Mouse (Mus musculus): ENCODE results near the gene Ppp2r5c. TPM values are rescaled to one million over a fixed set of nuclear protein-coding genes. Genes with fewer than 3 reads are reported as not detected.

The Ppp2r5c gene
- total RNA-seq (2014; rRNA removed) (28.3 and 29.4 TPM in 2 replicates), polyA plus RNA-seq (2012; rRNA removed) (12.5 and 15.2 TPM in 2 replicates)

DNA sequence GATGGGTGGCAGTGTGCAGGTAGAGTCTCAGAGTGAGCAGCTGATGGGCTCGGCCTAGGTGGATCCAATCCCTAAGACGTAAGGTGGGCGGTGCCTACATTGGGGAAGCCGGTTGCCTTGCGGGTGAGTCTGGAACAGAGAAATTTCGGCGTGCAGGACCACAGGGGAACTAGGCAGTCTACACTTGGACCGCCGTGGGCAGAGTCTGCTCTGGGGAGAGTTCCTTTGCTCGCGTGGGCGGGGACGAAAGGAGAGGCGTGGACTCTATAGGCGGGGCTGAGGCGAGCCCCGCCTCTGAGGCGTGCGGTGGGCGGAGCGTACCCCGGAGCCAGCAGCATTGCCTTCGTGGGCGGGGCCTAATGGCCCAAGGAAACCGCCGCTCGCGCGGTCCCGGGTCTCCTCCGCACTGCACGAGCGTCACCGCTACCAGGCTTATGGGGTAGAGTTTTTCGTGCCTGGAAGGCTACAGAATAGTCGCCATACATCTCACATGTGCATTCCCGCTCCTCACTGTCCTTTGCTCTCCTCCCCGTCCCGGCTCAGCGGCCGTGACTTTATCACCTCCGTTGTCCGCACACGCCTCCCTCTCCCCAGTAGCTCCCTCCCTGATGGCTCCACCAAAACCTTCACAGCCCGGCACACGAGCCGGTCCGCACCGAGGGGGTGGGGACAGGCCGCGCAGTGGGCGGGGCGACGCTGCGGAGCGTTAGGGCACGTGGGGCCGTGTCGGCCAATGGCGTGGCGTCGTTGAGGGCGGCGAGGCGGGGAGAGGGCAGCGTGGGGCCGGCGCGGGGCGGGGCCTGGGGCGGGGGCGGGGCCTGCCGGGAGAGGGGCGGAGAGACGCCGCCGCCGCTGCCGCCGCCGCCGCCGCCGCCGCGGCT is at the start of gene Ppp2r5c:
TSS of gene Ppp2r5c (plus strand) at position 831 of the 881 bp plus-strand sequence.
- TF ChIP-seq POLR2A (IDR thresholded peaks at IDR 0.05; ENCODE audit: extremely low read depth, insufficient read depth, low read length): peak; percentile 74
- TF ChIP-seq CTCF (IDR thresholded peaks at IDR 0.05; ENCODE audit: low read depth, low read length): no peak
- WGBS: under 1% methylated on average over 65 of the region's 86 CpGs
- Histone ChIP-seq H3K27me3 (ENCODE audit: control insufficient read depth, insufficient read depth, low read length) (no peaks in the 10 kb centered on the region), H3K4me1 (ENCODE audit: control insufficient read depth, insufficient read depth, low read length) (peaks cover 4% of the 10 kb centered on the region), H3K36me3 (ENCODE audit: control insufficient read depth, insufficient read depth, low read length) (no peaks in the 10 kb centered on the region), H3K27ac (replicated peaks; ENCODE audit: insufficient read depth, low read depth, low read length) (peak within 1 kb of the TSS; percentile 94), H3K4me3 (ENCODE audit: insufficient read depth, low read depth, low read length) (peak within 1 kb of the TSS; percentile 80), H3K79me2 (ENCODE audit: control insufficient read depth, insufficient read depth, low read length) (no peaks in the 10 kb centered on the region), H3K9ac (ENCODE audit: low read depth, low read length) (peak within 1 kb of the TSS; percentile 92)
- peak; percentile 75 for DNase-seq (ENCODE audit: extremely low read depth, low read depth, low spot score)

DNA sequence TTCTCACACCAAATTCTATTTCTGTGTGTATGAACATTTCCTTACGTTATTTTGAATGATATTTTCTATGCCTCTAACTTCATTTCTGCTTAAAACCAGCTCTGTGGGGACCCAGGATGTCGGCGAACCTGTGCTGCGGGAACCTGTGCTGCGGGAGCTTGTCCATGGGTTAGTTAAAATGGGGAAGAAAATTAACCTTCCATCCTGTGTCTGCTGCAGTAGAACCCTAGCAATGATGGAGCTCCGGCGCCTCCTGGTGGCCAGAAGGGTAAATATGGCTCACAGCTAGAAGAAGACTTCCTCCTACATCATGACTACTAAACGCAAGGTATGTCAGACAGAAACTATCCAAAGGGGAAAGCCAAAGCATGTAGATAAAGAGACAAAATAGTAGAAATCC is 48.6 kb upstream of the Ppp2r5c start:
- TF ChIP-seq CTCF (IDR thresholded peaks at IDR 0.05; ENCODE audit: low read depth, low read length) (peak; percentile 87), POLR2A (IDR thresholded peaks at IDR 0.05; ENCODE audit: extremely low read depth, insufficient read depth, low read length) (no peak)
- no peaks in the 10 kb centered on the region for H3K36me3 ChIP-seq (ENCODE audit: control insufficient read depth, insufficient read depth, low read length)
- H3K4me1 ChIP-seq (ENCODE audit: control insufficient read depth, insufficient read depth, low read length): no peaks in the 10 kb centered on the region
- H3K9ac ChIP-seq (ENCODE audit: low read depth, low read length): no peak overlapping the region
- H3K4me3 ChIP-seq (ENCODE audit: insufficient read depth, low read depth, low read length): no peak overlapping the region
- H3K79me2 ChIP-seq (ENCODE audit: control insufficient read depth, insufficient read depth, low read length): no peaks in the 10 kb centered on the region
- 23% methylated on average over 8 of the region's 8 CpGs for WGBS
- peak; percentile 39 for DNase-seq (ENCODE audit: extremely low read depth, low read depth, low spot score)
- no peak overlapping the region for H3K27ac ChIP-seq (replicated peaks; ENCODE audit: insufficient read depth, low read depth, low read length)
- H3K27me3 ChIP-seq (ENCODE audit: control insufficient read depth, insufficient read depth, low read length): 0 out of 2 replicates have a peak, but pooled peaks cover 3% of the 10 kb centered on the region

DNA sequence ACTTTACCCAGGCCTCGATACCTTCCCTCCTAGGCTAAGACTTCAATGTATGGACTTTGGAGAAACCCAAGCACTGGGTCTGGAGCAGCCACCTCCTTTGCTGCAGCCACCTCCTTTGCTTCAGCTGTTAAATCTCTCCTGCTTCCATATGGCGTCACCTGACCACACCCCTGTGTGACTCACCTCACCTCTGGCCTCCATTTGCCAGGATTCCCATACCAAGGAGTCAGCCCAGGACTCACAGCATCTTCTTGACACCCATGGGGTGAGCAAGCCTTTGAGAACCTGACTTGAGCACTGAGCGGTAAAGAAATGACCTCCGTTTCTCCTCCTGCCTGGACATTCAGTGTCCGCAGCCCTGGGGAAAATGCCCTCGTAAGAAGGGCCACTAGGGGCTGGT is 47.8 kb upstream of the Ppp2r5c start:
- Histone ChIP-seq H3K79me2 (ENCODE audit: control insufficient read depth, insufficient read depth, low read length) (no peaks in the 10 kb centered on the region), H3K36me3 (ENCODE audit: control insufficient read depth, insufficient read depth, low read length) (no peaks in the 10 kb centered on the region), H3K27ac (replicated peaks; ENCODE audit: insufficient read depth, low read depth, low read length) (no peak overlapping the region), H3K4me1 (ENCODE audit: control insufficient read depth, insufficient read depth, low read length) (no peaks in the 10 kb centered on the region), H3K4me3 (ENCODE audit: insufficient read depth, low read depth, low read length) (no peak overlapping the region), H3K27me3 (ENCODE audit: control insufficient read depth, insufficient read depth, low read length) (0 out of 2 replicates have a peak, but pooled peaks cover 3% of the 10 kb centered on the region), H3K9ac (ENCODE audit: low read depth, low read length) (no peak overlapping the region)
- TF ChIP-seq POLR2A (IDR thresholded peaks at IDR 0.05; ENCODE audit: extremely low read depth, insufficient read depth, low read length) (no peak), CTCF (IDR thresholded peaks at IDR 0.05; ENCODE audit: low read depth, low read length) (no peak)
- DNase-seq (ENCODE audit: extremely low read depth, low read depth, low spot score): no peak
- WGBS: 88% methylated on average over 6 of the region's 6 CpGs

DNA sequence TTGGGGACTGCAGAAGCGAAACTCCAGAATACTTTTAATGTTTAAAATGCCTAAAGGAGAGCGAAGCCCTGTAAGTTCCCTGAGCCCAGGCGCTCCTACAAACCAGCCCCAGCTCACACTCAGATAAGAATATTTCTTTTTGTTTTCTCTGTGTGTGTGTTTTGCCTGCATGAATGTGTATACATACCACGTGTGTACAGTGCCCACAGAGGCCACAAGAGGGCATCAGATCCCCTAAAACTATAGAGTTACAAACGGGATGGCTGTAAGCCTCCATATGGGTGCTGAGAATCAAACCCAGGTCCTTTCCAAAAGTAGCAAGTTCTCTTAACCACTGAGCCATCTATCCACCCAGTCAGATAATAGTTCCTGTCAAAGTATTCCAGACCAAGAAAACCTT is 46.0 kb upstream of the Ppp2r5c start:
- no peaks in the 10 kb centered on the region for H3K79me2 ChIP-seq (ENCODE audit: control insufficient read depth, insufficient read depth, low read length)
- TF ChIP-seq POLR2A (IDR thresholded peaks at IDR 0.05; ENCODE audit: extremely low read depth, insufficient read depth, low read length) (no peak), CTCF (IDR thresholded peaks at IDR 0.05; ENCODE audit: low read depth, low read length) (no peak)
- 0 out of 2 replicates have a peak, but pooled peaks cover 3% of the 10 kb centered on the region for H3K27me3 ChIP-seq (ENCODE audit: control insufficient read depth, insufficient read depth, low read length)
- no peak overlapping the region for H3K9ac ChIP-seq (ENCODE audit: low read depth, low read length)
- H3K36me3 ChIP-seq (ENCODE audit: control insufficient read depth, insufficient read depth, low read length): no peaks in the 10 kb centered on the region
- no peak for DNase-seq (ENCODE audit: extremely low read depth, low read depth, low spot score)
- no peak overlapping the region for H3K27ac ChIP-seq (replicated peaks; ENCODE audit: insufficient read depth, low read depth, low read length)
- 87% methylated on average over 5 of the region's 5 CpGs for WGBS
- H3K4me1 ChIP-seq (ENCODE audit: control insufficient read depth, insufficient read depth, low read length): no peaks in the 10 kb centered on the region
- no peak overlapping the region for H3K4me3 ChIP-seq (ENCODE audit: insufficient read depth, low read depth, low read length)

DNA sequence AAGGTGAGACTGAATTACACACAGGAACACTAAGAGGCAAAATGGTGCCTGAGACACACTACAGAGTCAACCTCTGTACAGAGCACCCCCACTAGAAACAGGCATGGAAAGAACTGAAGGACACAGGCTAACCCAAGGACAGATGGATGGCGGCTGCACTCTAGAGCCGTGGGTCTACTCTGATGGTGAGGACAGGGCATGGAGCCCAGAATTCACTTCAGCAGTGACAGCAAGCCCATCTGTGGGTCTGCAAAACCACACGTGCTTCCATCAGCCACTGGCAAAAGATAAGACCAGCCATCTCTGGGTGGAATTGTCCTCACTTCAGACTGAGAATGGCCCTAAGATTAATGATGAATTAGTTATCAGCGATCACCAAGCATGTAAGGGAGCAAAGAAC is 45.0 kb upstream of the Ppp2r5c start:
- Histone ChIP-seq H3K4me3 (ENCODE audit: insufficient read depth, low read depth, low read length) (no peak overlapping the region), H3K4me1 (ENCODE audit: control insufficient read depth, insufficient read depth, low read length) (no peaks in the 10 kb centered on the region), H3K36me3 (ENCODE audit: control insufficient read depth, insufficient read depth, low read length) (no peaks in the 10 kb centered on the region), H3K27ac (replicated peaks; ENCODE audit: insufficient read depth, low read depth, low read length) (no peak overlapping the region), H3K79me2 (ENCODE audit: control insufficient read depth, insufficient read depth, low read length) (no peaks in the 10 kb centered on the region), H3K27me3 (ENCODE audit: control insufficient read depth, insufficient read depth, low read length) (0 out of 2 replicates have a peak, but pooled peaks cover 3% of the 10 kb centered on the region), H3K9ac (ENCODE audit: low read depth, low read length) (no peak overlapping the region)
- TF ChIP-seq POLR2A (IDR thresholded peaks at IDR 0.05; ENCODE audit: extremely low read depth, insufficient read depth, low read length) (no peak), CTCF (IDR thresholded peaks at IDR 0.05; ENCODE audit: low read depth, low read length) (no peak)
- DNase-seq (ENCODE audit: extremely low read depth, low read depth, low spot score): no peak
- WGBS: 91% methylated on average over 4 of the region's 4 CpGs

DNA sequence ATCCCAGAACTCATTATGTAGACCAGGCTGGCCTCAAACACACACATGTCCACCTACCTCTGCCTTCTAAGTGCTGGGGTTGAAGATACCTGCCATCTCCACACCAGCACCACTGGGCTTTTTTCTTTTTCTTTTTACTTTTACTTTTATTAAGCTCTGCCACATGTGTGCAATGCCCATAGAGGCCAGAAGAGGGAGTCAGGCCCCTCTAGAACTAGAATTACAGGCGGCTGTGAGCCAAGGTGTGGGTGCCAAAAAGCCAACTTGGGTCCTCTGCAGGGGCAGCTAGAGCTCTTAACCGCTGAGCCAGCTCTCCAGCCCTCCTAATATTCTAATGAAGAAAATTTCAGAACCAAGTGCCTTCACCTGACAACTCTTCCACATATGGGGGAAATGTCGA is 30.7 kb upstream of the Ppp2r5c start:
- Histone ChIP-seq H3K79me2 (ENCODE audit: control insufficient read depth, insufficient read depth, low read length) (no peaks in the 10 kb centered on the region), H3K4me1 (ENCODE audit: control insufficient read depth, insufficient read depth, low read length) (peaks cover 5% of the 10 kb centered on the region), H3K36me3 (ENCODE audit: control insufficient read depth, insufficient read depth, low read length) (no peaks in the 10 kb centered on the region), H3K9ac (ENCODE audit: low read depth, low read length) (no peak overlapping the region), H3K4me3 (ENCODE audit: insufficient read depth, low read depth, low read length) (no peak overlapping the region), H3K27me3 (ENCODE audit: control insufficient read depth, insufficient read depth, low read length) (no peaks in the 10 kb centered on the region), H3K27ac (replicated peaks; ENCODE audit: insufficient read depth, low read depth, low read length) (no peak overlapping the region)
- WGBS: 41% methylated on average over 3 of the region's 3 CpGs
- TF ChIP-seq POLR2A (IDR thresholded peaks at IDR 0.05; ENCODE audit: extremely low read depth, insufficient read depth, low read length): no peak
- peak; percentile 41; the same call in 1 of the 2 replicates for TF ChIP-seq CTCF (IDR thresholded peaks at IDR 0.05; ENCODE audit: low read depth, low read length)
- DNase-seq (ENCODE audit: extremely low read depth, low read depth, low spot score): no peak
